Mouse (Mus musculus) ES-E14 (cell line): ENCODE measurements at regions not wholly inside any gene's neighbourhood (a gene's known extent, or its start where the extent isn't known, plus 50 kb on each side); places are given as distances from the start of the nearest gene placed in this dataset.

Experiments used
- DNase-seq: peaks from one replicate; pipeline ENCODE4 v3.0.0-alpha.2; 2013; ENCODE audit warnings: low read depth, low spot score
- H3K27ac ChIP-seq: 2 replicates; pipeline ENCODE4 v1.5.1; 2012; ENCODE audit warnings: low read depth, mild to moderate bottlenecking, low read length, moderate library complexity, mixed read lengths; ENCODE audit not compliant: poor library complexity, insufficient read depth, severe bottlenecking
- H3K36me3 ChIP-seq: 2 replicates; pipeline ENCODE4 v1.6.1; 2012; ENCODE audit warnings: mild to moderate bottlenecking, low read length, moderate library complexity, mixed read lengths; ENCODE audit not compliant: control insufficient read depth, poor library complexity, insufficient read depth, severe bottlenecking
- H3K4me1 ChIP-seq, 2 experiments: fragments of 150-350 bp in 1 of 2; sonication (generic) in 1 of 2; 2 replicates each; pipeline ENCODE4 v1.6.1; 2012; ENCODE audit warnings: low read length in 2 of 2, mild to moderate bottlenecking in 1 of 2, mixed read lengths in 1 of 2; ENCODE audit not compliant: control insufficient read depth in 2 of 2, insufficient read depth in 2 of 2, poor library complexity in 1 of 2
- H3K4me3 ChIP-seq, 2 experiments: fragments of 150-350 bp in 1 of 2; sonication (generic) in 1 of 2; 2 replicates each; pipeline ENCODE4 v1.5.1; 2012; ENCODE audit warnings: low read length in 2 of 2, low read depth in 1 of 2, mild to moderate bottlenecking in 1 of 2, mixed read lengths in 1 of 2; ENCODE audit not compliant: insufficient read depth in 1 of 2, poor library complexity in 1 of 2, severe bottlenecking in 1 of 2
- H3K9ac ChIP-seq: 2 replicates; pipeline ENCODE4 v1.6.1; 2012; ENCODE audit warnings: low read depth, mild to moderate bottlenecking, low read length, mixed read lengths; ENCODE audit not compliant: poor library complexity, insufficient read depth, severe bottlenecking
- H3K9me3 ChIP-seq: fragments of 150-350 bp; sonication (generic); 2 replicates; pipeline ENCODE4 v1.6.1; 2012; ENCODE audit warnings: low read depth, mild to moderate bottlenecking, low read length; ENCODE audit not compliant: control insufficient read depth, insufficient read depth
- CHD2 ChIP-seq: IDR thresholded peaks from 2 replicates; pipeline ENCODE4 v1.6.1; 2014; ENCODE audit warnings: mild to moderate bottlenecking, low read depth, low read length, inconsistent platforms
- HCFC1 ChIP-seq: IDR thresholded peaks from 2 replicates; pipeline ENCODE4 v1.6.1; 2012; ENCODE audit warnings: low read length, inconsistent platforms, borderline replicate concordance; ENCODE audit not compliant: insufficient read depth
- MAFK ChIP-seq: IDR thresholded peaks from 2 replicates; pipeline ENCODE4 v1.6.1; 2014; ENCODE audit warnings: mild to moderate bottlenecking, low read depth, low read length, inconsistent platforms; ENCODE audit not compliant: insufficient read depth
- ZC3H11A ChIP-seq: IDR thresholded peaks from 2 replicates; pipeline ENCODE4 v1.6.1; 2012; ENCODE audit warnings: low read depth, mild to moderate bottlenecking, inconsistent platforms, low read length, borderline replicate concordance
- ZNF384 ChIP-seq: IDR thresholded peaks from 2 replicates; pipeline ENCODE4 v1.6.1; 2012; ENCODE audit warnings: low read depth, low read length, inconsistent platforms
- in situ Hi-C, 2 experiments: fragments of 600-800 bp; cut with MboI; formaldehyde crosslinking; loops; one replicate each; pipeline ENCODE4 v1.15.1; 2025; ENCODE audit warnings: low sequenced_read_pairs in 2 of 2, inconsistent platforms in 1 of 2; ENCODE audit not compliant: unreplicated experiment in 2 of 2

DNA sequence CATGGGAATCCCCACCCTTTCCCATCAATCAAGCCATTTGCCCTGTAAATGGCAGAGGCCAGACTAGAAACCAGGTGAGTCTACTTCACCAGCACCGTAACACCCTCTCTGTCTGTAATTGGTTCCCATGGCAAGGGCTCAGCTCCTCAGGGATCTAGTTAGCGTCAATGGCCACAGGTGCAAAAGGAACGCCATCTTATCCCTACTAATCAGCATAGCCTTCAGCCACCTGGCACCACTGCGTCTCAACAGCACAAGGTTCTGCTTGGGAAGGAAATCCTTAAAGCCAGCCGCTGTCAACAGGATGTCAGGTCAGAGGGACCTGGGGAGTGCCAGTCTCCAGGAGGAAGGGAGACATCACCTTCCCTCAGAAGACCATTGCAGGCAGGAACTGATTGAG lies 77.2 kb upstream of the Galnt18 start:
- in situ Hi-C loops, result no loop called here
- no peak overlapping the region for H3K4me3 ChIP-seq
- H3K36me3 ChIP-seq, result no peaks in the 10 kb centered on the region
- H3K4me1 ChIP-seq, result no peaks in the 10 kb centered on the region
- TF ChIP-seq MAFK, result no peak
- TF ChIP-seq HCFC1, result no peak
- no peak for TF ChIP-seq ZC3H11A
- no peak for TF ChIP-seq ZNF384
- no peak for DNase-seq
- no peak overlapping the region for H3K9ac ChIP-seq
- H3K27ac ChIP-seq, result no peak overlapping the region
- H3K9me3 ChIP-seq, result no peaks in the 10 kb centered on the region

DNA sequence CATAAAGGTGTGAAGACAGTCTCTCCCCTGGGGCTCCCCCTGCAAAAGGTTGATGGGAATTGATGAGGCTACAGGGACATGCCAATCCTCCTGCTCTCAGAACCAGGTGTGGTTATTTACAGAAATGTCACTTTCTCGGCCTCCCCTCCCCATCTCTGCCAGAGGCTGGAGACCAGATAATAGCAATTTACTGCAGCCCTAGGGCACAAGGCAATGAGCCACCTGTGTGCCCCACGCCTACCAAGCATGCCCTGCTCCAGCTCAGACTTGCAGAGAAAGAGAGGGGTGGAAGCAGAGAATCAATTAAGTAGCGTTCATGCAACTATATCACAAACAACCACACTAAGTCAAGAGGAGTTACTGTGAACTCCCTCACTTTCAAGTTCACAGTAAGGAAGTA lies 75.5 kb upstream of the Galnt18 start:
- Histone ChIP-seq H3K4me1 (no peaks in the 10 kb centered on the region), H3K9ac (no peak overlapping the region), H3K9me3 (no peaks in the 10 kb centered on the region), H3K27ac (no peak overlapping the region), H3K4me3 (no peak overlapping the region), H3K36me3 (no peaks in the 10 kb centered on the region)
- no peak for DNase-seq
- in situ Hi-C loops, result no loop called here
- TF ChIP-seq CHD2 (no peak), HCFC1 (no peak), ZC3H11A (no peak), ZNF384 (no peak), MAFK (no peak)

DNA sequence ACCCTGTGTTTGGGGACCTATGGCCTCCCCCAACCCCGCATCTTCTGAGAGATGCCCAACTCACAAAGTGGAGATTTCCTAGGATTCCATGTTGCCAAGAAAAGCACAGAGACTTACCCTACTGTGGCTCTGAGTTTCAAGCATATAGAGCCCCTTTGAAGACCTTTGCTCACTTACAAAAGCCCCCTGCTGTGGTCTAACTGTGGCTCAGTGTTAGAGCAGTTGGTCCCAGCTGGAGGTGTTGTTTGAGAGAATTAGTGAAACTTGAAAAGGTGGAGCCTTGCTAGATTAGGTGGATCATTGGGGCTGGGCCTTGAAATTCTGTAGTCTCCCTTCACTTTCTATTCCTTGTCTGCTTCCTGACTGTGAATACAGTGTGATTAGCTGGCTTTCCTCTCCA lies 66.6 kb upstream of the Galnt18 start:
- Histone ChIP-seq H3K9ac (no peak overlapping the region), H3K27ac (no peak overlapping the region), H3K4me3 (no peak overlapping the region), H3K36me3 (no peaks in the 10 kb centered on the region), H3K9me3 (no peaks in the 10 kb centered on the region), H3K4me1 (no peaks in the 10 kb centered on the region)
- peak; percentile 28 for DNase-seq
- in situ Hi-C loops, result no loop called here
- TF ChIP-seq CHD2 (no peak), HCFC1 (no peak), MAFK (no peak), ZC3H11A (no peak), ZNF384 (no peak)

DNA sequence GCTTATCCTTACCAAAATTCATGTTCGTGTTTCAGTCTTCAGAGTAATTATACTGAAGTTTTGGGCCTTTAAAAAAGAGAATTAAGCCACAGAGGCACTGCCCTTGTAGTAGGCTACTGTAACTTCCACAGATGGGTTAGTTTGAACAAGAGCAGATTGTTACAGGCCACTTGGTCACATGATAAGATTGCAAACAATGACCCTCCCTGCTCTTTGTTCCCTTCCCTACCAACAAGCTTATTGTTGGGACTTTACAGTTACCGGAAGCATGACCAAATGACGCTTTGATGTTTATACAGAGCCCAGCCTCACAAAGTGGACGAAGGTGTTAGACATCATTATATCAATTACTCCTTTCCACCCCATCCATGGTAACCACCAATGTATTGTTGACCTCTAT lies 63.9 kb upstream of the Galnt18 start:
- in situ Hi-C loops, result no loop called here

DNA sequence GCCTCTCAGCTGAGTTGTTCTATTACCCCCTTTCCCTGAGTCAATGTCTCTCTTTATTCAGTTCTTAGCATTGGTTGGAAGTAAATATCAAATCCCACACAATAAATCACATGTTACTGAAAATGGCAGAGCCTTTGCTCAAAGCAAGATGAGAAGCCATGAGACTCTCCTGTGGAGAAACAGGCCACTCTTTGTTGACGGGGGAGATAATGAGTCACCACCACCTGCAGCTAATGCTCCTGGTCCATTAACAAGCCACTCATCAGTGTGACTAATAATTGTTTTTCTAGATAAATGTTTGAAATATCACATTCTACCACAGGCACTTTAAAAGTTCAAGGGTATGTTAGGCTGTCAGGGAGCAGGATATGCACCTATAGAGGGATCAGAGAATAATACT lies 61.0 kb upstream of the Galnt18 start:
- Histone ChIP-seq H3K9me3 (no peaks in the 10 kb centered on the region), H3K9ac (no peak overlapping the region), H3K4me3 (no peak overlapping the region), H3K36me3 (no peaks in the 10 kb centered on the region), H3K4me1 (no peaks in the 10 kb centered on the region), H3K27ac (no peak overlapping the region)
- in situ Hi-C loops, result no loop called here
- no peak for DNase-seq
- TF ChIP-seq ZC3H11A, result no peak
- no peak for TF ChIP-seq CHD2
- TF ChIP-seq MAFK, result no peak
- TF ChIP-seq ZNF384, result no peak
- no peak for TF ChIP-seq HCFC1

More for the DNA sequence above, 63.9 kb upstream of the Galnt18 start:
- no peak overlapping the region for H3K27ac ChIP-seq
- H3K9ac ChIP-seq, result no peak overlapping the region
- no peak for DNase-seq
- no peak for TF ChIP-seq HCFC1
- no peak for TF ChIP-seq ZNF384
- no peak for TF ChIP-seq CHD2
- no peak for TF ChIP-seq ZC3H11A
- no peak for TF ChIP-seq MAFK
- H3K9me3 ChIP-seq, result no peaks in the 10 kb centered on the region
- H3K36me3 ChIP-seq, result no peaks in the 10 kb centered on the region
- H3K4me3 ChIP-seq, result no peak overlapping the region
- H3K4me1 ChIP-seq, result no peaks in the 10 kb centered on the region
